Mouse (Mus musculus): ENCODE measurements around the gene Gpr45.
"Not testable (repeated sequence)": the region's sequence is repeated elsewhere in the genome, so short reads cannot be mapped to it uniquely, and the experiment has no call there.

Gene Gpr45

DNA sequence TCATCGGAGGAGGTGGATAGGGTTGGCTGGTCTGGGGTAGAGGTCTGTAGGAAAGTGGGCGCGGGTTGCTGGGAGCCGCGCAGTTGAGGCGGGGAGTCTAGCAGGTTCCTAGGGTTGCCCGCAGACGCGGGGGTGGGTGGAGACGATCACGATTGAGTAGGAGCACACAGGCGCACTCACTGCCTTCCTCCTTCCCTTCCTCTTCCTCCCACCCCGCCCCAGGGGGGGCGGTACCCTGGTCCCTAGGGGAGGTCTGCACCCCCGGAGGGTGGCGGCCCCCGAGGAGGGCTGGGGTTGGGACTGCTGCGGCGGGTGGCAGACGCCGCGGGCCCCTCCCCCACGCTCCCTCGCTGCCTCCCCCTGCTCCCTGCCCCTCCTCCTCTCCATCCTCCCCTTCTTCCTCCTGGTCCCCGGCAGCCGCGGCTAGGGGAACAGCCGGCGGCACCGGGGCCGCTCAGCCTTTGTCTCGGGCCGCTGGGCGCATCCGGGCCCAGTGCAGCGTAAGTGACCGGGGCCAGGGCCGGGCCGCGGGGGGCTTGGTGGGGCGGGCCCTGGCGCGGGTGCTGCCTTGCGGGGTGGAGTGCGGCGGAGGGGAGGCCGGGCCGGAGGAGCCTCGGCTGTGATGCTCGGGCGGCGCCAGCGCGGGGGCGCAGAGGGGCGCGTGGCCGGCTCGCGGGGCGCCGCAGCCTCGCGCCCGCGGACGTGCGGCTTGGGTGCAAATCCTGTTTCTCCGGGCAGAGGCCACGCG lies at the start of gene Gpr45:
TSS of gene Gpr45 (plus strand) at position 139 of the 748 bp plus-strand sequence.
- peak; percentile 58 for DNase-seq (ENCODE audit: low spot score)

DNA sequence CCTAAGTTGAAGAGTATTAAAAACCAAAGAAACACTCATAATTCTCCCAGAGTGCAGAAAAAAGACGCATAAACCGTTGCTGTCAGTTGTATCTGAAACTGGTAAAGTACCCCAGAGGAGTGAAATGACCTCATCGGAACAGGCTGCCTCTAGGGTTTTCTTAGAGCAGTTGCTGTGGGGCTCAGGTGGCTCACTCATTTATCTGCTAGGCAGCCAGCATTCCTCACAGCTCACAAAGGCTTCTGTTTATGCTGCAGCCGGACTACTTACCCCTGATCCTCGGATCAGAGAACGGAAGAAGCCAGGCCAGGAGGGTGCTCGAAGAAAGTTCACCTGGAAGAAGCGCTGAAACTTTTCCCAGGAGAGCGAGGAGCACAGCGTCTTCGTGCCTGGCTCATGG lies 47.5 kb upstream of the Gpr45 start:
- DNase-seq (ENCODE audit: low spot score): no peak

DNA sequence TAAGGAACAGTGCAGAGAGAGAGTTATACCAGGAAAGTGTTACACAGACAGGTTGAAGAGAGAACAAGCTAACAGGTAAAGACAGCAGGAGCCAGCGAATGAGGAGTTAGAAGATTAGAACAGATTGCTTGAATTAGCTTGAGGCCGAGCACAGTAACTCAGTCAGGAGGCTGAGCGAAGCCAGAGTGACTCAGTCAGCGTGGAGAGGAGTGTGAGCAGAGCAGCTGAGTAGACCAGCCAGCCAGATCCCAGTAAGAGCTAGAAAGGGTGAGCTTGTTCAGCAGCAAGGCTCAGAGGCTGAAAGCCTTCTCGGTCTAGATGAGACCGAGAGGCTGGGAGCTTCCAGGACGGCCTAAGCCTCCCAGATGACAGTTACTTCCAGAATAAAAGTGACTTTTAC lies 46.0 kb upstream of the Gpr45 start:
- no peak for DNase-seq (ENCODE audit: low spot score)

DNA sequence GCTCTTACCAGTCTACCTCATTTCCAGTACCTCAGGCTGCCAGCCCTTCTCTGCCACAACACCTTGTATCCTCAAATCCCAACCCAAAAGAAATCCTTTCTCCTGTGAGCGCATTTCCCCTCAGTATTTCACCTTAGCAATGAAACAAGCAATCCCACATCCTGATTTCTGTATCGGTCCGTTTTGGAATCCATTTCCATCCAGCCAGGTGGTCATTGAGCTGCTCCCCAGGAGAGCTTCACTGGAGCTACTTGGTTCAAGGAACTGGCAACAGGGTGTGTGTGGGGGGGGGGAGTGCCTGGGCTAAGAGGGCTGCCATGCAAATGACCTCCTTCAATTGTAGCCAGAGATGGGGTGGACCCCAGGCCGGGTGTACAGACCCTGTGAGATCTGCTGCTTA lies 45.5 kb upstream of the Gpr45 start:
- no peak for DNase-seq (ENCODE audit: low spot score)

DNA sequence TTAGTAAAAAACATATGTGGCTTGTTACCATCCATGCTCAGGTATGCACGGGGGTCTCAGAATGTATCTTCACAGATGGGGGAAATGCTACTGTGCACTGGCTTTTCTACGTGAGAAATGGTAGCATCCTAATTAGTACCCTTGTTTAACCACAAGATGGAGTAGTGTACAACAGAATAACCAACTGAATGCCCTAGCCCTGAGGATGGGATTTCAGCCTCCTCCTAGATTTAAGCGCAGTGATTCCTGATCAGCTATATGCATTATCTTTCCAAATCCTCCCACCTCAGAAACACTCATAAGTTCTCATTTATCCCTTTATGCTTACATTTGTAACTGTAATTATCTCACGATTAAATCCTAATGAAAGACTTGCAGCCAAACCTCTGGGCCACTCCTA lies 37.6 kb upstream of the Gpr45 start:
- DNase-seq (ENCODE audit: low spot score): peak; percentile 78

DNA sequence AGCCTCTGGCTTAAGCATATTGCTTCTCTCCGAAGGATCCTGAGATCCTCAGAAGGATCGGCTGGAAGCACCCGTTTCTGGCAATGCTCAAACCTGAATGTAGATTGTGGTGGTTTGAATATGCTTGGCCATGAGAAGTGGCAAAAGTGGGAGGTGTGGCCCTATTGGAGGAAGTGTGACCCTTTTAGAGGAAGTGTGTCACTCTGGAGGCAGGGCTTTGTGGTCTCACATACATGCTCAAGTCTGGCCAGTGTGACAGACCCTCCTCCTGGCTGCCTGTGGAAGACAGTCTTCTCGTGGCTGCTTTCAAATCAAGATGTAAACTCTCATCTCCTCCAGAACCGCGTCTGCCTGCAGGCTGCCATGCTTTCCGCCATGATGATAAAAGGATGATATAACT lies 36.0 kb upstream of the Gpr45 start:
- no peak for DNase-seq (ENCODE audit: low spot score)

DNA sequence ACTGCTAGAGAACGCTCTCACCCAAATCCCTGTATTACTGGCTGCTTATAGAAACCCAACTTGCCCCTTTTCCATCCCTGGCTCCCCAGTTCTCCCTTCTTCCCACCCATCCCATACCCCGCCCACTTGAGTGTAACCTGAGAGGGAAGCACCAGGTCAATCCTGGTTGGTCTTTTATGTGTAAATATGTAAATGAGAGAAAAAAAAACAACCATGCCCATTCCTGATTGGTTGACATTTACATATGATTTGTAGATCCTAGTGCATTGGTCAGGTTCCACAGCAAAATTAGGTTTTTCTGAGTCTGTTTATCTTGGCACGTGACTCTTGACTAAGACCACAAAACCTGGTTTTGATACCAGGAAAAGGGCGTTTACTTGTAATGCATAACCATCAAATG lies 34.8 kb upstream of the Gpr45 start:
- no peak for DNase-seq (ENCODE audit: low spot score)

DNA sequence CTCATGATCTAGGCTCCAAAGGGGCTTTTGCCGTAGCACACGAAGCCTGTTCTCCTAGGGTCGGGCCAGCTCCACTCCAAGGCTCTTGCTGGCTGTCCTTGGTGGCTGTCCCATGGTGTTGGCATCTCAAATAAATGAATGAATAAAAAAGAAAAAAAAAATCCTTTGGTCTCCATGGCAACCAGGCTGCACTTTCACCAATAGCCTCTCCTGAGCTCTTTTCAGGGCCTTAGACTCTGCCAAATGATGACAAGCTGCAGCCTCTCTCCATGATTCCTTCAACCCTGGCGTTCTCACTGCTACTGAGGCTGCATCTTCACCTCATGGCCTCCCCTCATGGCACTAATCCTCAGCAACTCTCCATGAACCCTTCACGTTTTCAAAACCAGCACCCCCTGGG lies 28.7 kb upstream of the Gpr45 start:
- DNase-seq (ENCODE audit: low spot score): no peak

DNA sequence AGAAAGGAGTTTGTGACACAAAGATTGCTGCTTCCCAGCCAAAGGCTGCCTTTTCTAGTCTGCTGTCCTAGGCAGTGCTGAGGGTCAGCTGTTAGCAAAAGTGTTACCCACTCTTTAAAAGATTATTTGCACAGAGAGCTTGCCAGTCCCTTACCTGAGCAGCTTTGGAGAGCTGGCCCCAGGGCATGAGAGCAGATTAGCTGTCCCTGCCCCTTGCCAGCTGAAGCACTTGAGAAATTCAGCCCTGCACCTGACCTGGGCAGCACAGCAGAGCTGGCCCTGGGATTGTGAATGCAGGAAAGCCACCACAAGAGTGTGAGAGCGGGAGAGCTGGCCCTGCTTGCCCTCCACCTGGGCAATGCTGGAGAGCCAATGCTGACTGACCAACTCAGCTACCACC lies 19.1 kb upstream of the Gpr45 start:
- no peak for DNase-seq (ENCODE audit: low spot score)

DNA sequence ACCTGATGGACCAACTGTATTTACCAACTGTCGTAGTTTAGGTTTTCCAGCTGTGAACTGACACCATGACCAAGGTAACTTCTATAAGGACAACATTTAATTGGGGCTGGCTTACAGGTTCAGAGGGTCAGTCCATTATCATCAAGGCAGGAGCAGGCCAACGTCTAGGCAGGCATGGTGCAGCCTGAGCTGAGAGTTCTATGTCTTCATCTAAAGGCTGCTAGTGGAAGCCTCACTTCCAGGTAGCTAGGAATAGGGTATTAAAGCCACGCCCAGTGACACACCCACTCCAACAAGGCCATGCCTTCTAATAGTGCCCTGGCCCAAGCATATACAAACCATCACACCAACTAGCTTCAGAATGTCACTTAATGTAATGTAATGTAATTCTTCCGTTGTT lies 4.2 kb upstream of the Gpr45 start:
- no peak for DNase-seq (ENCODE audit: low spot score)

DNA sequence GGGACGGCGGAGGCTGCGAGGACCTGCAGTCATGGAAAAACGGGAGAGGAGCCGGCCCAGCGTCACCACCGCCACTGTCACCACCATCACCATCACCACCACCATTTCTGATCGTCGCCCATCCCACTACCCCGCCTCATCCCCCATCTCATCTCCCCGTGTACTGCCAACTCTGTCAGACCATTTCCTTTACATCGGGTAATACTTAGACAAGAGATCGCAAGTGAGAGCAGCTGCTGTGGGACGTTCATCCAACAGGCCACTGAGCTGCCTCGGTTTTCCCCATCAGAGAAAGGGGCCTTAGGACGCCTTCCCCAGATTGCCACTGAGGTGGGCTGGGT lies 780 bp downstream of the Gpr45 start:
- DNase-seq (ENCODE audit: low spot score): peak; percentile 23

DNA sequence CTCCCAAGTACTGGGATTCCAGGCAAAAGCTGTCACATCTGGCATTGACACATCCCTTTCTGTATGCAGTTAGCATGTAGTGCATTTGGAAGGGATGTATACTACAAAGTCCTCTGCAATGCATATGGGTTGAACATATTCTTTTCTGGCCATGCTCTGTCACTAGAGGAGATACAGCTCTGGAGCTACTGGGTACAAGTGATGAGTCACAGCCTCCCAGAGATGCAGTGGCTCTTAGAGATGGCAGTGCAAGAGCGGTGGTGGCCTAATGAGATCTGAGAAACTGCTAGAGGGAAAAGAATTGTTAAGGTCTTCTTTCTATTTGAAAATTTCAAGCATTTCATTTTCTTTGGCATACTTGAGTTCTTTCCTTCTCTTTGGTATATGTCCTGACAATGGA lies 4.2 kb downstream of the Gpr45 start:
- no peak for DNase-seq (ENCODE audit: low spot score)

DNA sequence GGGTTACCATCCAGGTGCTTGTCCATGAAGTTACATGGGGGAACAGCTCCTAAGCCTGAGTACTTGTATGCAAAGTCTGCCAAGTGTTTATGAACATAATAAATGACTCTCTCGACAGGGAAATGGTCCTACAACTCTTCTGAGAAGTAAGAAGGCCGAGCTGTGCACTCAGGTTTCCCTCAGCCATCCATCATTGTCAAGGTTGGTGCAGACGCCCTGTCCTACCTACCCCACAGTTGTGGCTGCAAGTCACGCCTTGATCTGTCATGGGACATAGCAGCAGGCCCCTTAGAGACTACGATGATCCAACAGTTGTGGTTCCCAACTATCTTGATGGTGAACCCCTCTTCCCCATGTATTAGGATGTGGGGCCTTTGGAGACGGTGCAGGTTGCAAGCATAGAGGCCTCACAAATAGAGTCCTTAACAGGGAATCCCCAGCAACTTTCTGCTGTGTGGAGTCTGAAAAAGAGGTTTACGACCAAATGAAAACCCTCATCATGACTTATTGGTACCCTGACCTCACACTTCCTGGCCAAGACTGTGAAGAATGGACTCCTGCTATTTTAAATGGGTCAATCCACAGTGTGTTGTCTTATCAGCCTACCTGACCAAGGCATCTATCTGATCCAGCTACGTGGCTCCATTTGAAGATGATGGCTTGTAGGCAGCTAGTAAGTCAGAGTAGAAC lies 30.6 kb downstream of the Gpr45 start:
- DNase-seq (ENCODE audit: low spot score): no peak

DNA sequence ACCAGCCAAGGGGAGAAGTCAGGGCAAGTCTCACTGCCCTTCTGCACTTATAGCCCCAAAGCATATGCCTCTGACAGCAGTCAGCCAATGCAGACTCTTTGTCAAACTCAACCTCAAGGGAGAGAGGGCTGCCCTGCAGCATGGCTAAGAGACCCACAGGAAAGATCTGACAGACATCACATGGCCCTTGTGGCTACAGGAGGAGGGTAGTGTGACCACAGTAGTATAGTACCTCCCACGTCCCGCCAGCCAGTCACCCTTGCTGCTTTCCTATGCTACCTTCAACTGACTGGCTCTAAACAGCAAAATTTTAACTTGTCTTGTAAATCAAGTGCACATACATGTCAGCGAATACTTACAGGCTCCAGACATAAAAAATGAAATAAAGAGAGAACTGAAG lies 31.4 kb downstream of the Gpr45 start:
- no peak for DNase-seq (ENCODE audit: low spot score)

DNA sequence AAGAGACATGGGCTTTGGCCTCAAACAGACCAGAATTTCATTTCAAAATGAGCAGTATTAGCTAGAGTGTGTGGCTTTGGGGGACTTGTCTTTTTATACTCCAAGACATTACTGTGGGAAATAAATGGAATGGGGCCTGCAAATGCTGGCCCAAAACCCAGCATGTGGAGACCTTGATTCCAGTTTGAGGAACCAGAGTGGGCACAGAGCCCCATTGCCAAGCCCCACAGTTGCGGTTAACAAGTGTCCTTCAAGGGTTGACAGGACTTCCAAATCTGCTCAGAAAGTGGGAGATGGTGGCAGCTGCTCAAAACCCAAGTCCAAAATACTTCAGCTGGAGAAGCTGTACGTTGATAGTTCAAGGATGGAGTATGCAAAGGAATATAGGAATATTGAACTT lies 36.3 kb downstream of the Gpr45 start:
- no peak for DNase-seq (ENCODE audit: low spot score)

DNA sequence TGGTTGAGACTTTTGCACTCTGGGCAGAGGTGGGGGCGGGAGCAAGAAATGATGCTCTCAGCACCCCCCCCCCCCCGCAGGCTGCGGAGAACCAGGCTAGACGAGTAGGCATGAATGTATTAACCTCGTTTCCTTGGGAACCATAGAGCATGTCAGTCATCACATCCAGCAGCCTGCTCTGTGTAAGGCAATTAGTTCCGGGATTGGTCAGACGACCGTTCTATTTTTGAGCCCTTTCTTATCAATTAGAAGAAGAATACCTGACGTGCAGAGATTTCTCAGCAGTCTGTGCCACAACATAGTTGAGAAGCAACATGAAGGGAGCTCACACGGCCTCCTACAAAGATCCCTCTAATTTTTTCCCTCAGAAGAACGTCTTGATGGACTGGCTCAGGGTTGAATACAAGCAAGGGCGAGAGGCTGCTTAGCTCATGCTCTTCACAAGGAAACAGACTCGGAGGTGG lies 53.4 kb downstream of the Gpr45 start:
- DNase-seq (ENCODE audit: low spot score): peak; percentile 66

DNA sequence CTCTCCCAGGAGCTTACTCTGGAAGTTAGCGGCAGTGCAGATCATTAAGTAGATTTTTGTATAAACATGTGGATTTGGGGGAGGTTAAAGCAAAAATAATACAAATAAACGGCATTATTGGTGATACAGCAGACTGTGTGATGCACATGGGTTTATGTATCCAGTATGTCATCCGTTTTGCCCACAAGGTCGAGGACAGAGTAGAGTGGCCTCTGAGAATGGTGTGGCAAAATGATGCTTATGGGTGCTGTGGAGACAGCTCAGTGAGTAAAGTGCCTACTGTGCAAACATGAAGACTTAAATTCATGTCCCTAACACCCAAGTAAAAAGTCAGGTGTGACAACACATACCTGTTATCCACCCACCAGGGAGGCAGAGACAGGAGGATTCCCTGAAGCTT lies 53.9 kb downstream of the Gpr45 start:
- no peak for DNase-seq (ENCODE audit: low spot score)

DNA sequence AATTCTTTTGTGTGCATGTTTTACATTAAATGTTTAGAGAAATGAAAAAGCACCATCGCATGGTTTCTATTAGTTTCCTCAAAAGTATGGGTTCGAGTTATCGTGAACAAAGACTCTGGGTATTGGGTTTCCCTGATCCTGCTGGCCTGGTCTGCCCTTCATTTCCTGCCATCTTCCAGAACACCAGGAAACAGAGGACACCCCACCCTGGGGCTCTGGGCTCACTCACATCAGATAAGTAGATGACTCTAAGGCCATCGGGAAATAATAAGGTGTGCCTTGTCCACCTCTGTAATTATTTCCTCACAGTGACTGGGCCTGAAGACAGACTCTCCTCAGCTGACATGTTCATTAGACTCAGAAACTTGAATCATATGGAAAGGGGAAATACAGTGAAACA lies 57.8 kb downstream of the Gpr45 start:
- DNase-seq (ENCODE audit: low spot score): no peak

DNA sequence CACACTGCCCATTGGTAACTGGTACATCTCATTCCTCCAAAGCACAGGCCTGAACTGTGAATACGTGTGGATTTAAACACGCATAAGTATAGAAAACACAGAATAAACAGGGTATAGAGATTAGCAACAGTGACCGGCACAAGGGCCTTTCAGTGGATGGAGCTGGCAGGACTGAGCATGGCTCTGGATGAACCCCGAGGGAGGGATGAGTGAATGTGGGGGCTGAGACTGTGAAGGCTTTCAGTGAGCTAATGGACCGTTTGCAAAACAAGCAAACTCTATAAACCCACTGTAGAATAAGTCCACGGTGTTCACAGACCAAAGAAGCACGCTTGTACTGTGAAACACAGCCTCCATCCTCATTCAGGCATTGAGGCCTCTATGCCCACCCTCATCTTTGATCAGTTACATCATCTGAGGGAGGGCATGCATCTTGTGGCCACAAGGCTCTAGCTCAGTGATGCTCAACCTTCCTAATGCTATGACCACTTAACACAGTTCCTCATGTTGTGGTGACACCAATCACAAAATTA lies 62.5 kb downstream of the Gpr45 start:
- DNase-seq (ENCODE audit: low spot score): not testable (repeated sequence)

DNA sequence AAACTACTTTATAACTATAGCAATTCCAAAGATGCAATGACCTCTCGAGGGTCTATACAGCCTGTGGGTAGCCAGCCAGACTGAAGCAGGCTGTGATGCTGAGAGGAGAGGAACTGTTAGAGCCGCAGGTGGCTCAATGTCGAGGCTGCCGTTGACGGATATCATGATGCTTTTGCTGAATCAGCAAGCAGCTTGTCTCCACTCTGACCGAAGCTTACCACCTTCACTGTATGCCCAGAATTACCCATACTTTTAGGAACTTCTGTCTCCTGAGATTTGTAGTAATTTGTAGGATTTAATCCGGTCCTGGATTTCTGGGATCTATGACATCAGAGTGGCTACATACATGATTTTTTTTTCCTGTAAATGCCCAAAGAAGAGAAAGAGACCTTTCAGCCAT lies 83.3 kb downstream of the Gpr45 start:
- no peak for DNase-seq (ENCODE audit: low spot score)

DNA sequence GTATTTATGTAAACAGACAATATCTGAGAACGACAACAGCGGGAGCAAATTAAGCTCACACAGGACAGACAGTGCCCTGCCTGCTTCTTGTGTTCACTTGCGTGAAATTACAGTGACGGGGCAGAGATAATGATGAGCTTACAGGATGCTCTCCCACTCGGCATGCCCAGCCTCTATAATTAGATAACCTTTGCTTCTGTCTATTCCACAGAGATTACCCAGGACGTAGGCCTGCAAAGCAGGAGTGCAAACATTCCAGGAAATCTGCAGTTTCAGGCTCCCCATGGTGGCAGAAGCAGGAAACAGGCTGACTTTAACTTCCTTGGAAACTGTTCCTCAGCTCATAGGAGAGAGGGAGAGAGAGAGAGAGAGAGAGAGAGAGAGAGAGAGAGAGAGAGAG lies 89.6 kb downstream of the Gpr45 start:
- peak; percentile 88 for DNase-seq (ENCODE audit: low spot score)

DNA sequence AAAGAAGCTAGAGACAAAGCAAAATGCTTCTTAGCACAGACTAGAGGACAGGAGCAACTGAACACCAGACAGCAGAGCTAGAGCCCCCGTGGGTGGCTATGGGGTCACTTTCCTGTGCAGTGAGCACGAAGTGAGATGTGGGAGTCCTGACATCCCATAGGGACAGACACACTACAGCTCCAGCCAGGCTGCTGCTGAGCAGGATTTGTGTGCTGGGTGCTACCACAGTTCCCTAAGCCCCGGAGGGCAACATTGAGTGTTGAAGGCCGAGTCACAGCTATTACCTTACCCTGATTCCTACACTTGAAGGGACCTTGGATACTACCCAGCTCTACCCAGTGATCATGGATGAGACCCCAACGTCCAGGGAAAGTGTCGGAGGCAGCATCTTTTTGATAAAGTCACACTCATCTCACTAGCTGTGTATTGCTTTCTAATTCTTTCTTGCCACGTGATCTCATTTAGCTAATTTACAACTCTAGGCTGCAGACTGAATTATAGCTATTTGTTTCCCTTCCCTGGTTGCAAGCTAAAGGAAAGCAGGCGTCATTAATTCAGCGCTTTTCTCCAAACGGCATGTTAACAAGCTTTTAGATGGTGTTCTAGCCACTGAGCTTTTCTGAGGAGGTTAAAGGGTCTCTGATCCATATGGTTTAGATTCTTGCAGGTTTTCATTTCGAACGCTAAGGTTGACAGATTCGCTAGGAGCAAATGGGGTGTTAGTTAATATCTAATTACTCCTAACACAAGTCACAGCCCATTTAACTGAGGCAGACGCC lies 92.7 kb downstream of the Gpr45 start:
- peak; percentile 22 for DNase-seq (ENCODE audit: low spot score)

DNA sequence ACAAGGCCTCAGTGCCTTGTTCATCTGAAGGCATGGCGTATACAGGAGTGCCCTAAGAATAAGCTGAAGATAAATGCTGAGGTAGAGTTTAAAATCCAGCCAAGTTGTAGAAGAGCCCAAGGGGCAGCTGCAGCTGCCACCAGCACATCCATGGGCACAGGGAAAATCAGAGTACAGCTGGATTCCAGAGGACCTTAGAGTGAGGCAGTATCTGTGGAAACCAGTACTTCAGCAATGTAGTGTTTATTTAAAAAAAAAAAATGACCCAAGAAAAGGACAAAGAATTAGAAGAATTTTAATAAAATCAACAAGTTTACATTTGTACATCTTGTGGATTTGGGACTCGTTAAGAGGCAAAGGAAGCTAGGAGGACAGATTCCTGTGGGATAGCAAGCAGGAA lies 94.3 kb downstream of the Gpr45 start:
- no peak for DNase-seq (ENCODE audit: low spot score)
